Mouse (Mus musculus): ENCODE measurements around the gene Pnkp.
A peak's percentile ranks its signal among the peaks of the same experiment; 100 is the strongest.

Pnkp gene

DNA sequence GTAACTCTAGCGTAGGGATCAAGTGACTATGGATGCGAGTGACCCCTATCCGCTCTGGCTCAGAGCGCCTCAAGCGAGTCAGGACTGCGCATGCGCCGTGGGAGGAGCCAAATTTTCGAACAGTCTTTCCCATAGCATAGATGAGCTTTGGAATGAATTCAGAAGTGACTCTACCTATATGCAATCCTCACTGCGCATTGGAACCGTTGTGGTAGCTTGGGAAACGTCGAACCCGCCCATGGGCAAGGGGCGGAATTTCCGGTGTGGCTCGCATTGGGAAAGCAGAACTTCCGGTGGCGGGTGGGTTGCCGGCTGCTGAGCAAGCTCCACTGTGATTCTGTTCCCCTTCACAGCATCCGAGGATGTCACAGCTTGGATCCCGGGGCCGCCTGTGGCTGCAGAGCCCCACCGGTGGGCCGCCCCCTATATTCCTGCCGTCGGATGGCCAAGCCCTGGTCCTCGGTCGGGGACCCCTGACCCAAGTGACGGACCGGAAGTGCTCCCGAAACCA lies at the start of gene Pnkp:
Gene Pnkp, plus strand, starts transcription at position 98 of the 511 bp plus-strand sequence.
- DNase-seq = peak; percentile 92

- DNase-seq = no peak
These were observed 48.0 kb upstream of the Pnkp start for GRCm38 (mm10) chr7:44808927-44809326.

DNA sequence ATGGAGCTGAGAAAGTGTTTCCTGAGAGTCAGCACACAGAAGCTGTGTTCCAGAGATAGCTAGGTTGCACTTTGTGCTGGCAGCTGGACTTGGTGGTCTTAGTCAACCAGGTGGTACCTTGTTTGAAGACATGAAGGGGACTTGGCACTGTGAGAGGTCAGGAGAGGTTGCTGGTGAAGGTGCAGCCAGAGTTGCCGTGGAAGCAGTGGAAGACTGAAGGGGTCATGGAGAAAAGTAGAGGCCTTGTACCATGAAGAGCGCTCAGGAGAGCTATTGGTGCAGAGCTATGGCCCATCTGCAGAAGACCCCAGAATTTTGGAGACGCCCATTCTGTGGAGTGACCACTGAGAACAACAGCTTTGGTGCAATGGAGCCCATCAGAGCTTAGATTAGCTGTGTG lies 47.5 kb upstream of the Pnkp start:
- no peak for DNase-seq

DNA sequence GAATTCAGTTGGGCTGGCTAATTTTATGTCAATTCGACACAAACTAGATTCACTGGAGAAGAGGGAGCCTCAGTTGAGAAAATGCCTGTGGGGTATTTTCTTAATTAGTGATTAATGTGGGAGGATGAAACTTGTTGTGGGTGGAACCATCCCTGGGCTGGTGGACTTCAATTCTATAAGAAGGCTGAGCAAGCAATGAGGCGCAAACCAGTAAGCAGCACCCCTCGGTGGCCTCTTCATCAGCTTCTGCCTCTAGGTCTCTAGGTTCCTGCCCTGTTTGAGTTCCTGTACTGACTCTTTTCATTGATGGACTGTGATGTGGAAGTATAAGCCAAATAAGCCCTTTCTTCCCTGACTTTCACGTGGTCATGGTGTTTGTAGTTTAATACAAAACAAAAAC lies 46.6 kb upstream of the Pnkp start:
- no peak for DNase-seq

- no peak for DNase-seq
These were observed 46.0 kb upstream of the Pnkp start for GRCm38 (mm10) chr7:44810819-44811557.

- DNase-seq = no peak
These were observed 44.2 kb upstream of the Pnkp start for GRCm38 (mm10) chr7:44812651-44813325.

DNA sequence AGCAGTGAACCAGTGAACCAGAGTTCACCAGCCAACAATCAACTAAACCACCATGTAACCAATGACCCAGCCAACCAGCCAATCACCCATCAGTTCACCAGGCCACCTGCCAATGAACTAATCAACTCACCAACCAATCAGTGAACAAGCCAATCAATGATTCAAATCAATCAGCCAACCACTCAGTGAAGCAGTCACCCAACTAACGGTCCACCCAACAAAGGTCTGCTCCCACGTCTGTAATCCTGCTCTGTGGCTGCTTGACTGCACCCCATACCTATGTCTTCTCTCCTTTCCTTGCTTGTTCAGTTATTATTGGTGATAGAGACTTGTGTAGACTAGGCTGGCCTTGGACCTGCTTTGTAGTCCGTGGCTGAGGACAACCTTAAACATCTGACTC lies 43.0 kb upstream of the Pnkp start:
- DNase-seq = no peak

DNA sequence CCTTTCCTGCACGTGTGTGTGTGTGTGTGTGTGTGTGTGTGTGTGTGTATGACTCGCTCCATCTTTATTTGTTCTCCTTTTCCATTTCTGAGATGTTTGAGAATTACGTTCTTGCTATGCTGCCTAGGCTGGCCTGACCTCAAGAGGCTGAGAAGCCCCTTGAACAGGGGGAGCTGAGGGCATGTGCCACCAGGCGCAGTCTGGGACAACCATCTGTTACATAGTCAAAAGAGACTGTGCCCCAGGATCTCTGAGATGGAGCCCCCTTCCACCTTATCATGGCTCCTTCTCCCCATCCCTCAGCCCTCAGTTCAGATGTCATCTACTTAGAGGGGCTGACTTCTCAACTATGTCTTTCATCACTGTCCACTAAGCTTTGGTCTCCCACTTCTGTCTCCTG lies 42.5 kb upstream of the Pnkp start:
- DNase-seq = no peak

DNA sequence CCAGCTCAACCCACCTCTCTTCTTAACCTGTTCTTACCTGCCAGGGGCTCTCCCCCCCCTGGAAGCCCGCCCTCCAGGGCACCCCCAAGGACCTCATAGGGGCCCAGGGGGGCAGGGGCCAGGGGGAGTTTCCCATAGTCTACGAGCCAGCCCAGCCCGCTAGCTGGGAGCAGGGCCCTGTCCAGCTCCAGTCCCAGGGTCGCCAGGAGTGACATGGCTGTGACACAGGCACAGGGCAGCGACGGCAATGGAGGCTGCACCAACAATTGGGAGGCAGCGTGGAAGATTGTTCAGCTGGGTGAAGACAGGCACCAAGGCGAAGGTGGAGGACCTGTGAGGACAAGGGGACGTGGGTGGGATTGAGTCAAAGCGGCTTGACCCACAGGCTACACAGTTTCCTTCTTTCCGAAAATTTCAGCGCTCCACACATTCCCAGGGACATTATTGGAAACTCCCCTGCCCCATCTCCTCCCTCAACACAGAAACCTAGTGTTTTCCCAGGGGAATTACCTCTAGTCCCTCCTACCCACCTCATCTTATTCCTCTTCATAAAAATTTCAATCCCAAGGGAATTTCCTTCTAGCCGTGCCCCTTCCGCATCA lies 41.9 kb upstream of the Pnkp start:
- DNase-seq = no peak

DNA sequence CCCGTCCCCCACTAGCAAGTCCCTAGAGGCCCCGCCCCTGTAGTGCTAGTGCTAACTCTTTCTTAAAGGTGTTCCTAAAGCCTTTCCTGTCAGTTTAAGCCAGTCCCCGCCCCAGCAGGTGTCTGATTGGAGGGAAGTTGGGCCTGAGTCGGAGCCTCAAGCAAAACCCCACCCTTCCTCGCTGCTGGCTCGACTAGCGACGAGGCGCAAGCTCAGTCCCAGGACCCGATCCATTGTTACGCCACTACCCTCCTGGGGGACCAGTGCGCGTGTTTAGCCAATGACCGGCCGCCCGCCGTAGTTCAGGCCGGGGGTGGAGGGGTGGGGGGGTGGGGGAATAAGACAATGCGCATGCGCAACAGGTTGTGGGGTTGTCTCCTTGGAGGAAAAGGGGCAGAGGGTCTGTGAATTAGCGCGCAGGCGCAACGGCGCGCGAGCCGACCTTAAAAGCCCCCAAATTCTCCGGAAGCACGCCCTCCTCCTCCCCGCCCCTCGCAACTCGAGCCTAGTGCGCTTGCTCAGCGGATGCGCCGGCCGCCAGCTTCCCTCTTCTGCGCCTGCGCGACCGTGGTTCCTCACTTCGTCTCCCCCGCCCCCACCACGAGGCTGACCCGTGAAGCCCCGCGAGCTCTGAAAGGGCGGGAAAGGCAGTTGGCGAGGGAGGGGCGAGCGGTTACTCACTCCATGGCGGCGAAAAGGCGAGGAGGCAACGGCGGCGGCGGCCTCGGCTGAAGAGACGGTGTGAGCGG lies 41.0 kb upstream of the Pnkp start, which contains the start of the genes Nup62 and Il4i1:
Gene Nup62, plus strand, starts transcription at position 368 of the 749 bp plus-strand sequence.
Gene Il4i1, plus strand, starts transcription at position 667 of the 749 bp plus-strand sequence.
- peak; percentile 98 for DNase-seq

GRCm38 (mm10) chr7:44816470-44817021 lies 40.4 kb upstream of the Pnkp start, which contains the start of gene Atf5:
Atf5 (minus strand) TSS chr7:44816658.
- no peak for DNase-seq

GRCm38 (mm10) chr7:44817441-44817840 lies 39.5 kb upstream of the Pnkp start:
- DNase-seq = no peak

- DNase-seq = no peak
These were observed 38.8 kb upstream of the Pnkp start for GRCm38 (mm10) chr7:44818164-44818563.

DNA sequence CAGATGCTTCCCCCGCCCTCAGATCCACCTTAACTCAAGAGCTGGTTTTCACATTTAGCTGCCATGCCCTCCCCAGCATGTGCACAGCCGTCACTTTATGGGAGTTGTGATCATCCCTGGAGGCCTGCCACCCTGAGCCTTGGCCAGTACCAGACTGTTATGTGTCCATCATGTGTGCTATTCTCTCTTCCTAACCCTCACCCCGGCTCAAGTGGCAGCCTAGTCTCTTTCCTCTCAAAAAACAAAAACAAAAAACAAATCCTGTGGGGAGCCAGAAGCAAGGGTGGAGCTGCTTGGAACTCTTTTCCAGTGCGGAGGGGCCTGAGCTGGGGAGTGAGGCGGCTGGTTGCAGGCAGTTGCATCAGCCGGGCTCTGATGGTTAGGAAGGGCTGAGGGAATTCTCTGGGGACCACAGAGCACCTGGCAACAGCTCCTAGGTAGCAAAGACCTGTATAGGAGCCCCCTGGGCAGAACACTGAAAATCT lies 38.1 kb upstream of the Pnkp start:
- DNase-seq = no peak

- no peak for DNase-seq
These were observed 37.5 kb upstream of the Pnkp start for GRCm38 (mm10) chr7:44819391-44819790.

DNA sequence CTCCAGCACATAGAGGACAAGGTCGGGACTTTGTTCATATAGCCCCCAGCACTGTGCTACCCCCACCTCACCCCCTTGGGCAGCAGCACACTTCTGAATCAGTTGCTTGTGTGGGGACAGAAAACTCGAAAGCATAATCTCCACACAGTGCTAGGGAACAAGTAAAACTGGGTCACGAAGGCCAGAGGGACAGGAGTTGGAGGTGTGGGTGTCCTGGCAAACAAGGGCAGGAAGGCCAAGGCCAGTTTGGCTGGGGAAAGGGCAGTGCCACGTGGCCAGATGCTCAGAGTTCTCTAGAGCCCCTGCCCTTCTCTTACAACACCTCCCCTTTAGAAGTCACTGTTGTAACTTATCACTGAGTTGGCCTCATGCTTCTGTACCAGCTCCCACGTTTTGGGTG lies 37.1 kb upstream of the Pnkp start:
- no peak for DNase-seq

DNA sequence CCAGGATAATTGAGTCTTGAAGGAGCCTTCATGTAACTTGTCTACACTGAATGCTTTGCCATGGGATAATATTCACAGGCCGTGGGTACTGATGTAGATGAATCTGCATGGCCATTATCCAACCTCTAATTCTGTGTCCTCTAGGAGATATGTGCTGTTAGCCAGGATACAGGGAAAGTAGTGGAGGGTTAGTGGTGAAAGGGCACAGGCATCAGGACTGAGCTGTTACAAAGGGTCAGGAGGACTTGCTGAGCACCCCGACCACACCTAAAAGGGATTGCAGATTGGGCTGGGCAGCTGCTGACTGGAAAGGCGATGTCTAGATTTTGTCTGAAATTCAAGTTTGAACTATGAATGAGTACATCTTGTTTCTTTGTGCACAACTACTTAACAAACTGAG lies 36.4 kb upstream of the Pnkp start:
- no peak for DNase-seq

DNA sequence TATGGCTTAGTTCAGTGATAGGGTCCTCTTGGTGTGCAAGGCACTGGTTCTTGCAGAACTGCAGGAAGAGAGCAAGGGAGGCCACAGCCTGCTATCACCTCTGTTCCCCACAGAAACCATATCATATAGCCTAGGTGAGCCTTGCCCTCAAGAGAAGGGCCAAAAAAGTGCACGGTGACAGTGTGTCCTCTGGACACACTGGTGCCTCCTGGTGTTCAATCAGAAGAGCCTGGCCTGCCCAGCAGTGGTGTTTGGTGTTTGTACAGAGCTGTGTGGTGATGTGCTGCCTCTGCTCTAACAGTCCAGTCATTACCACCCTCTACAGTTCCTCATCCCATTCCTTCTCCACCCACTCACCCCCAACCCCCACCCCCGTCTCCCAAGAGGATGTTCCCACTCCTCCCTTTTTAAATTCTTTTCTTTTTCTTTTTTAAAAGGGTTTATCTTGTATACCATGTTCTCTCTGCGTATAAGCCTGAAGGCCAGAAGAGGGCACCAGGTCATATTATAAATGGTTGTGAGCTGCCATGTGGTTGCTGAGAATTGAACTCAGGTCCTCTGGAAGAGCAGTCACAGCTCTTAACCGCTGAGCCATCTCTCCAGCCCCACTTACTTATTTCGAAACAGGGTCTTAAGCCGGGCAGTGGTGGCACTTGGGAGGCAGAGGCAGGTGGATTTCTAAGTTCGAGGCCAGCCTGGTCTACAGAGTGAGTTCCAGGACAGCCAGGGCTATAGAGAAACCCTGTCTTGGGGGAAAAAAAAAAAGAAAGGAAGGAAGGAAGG lies 35.1 kb upstream of the Pnkp start:
- DNase-seq = peak; percentile 2

GRCm38 (mm10) chr7:44823409-44823808 lies 33.5 kb upstream of the Pnkp start:
- DNase-seq = no peak

GRCm38 (mm10) chr7:44824872-44825271 lies 32.1 kb upstream of the Pnkp start:
- peak; percentile 67 for DNase-seq

DNA sequence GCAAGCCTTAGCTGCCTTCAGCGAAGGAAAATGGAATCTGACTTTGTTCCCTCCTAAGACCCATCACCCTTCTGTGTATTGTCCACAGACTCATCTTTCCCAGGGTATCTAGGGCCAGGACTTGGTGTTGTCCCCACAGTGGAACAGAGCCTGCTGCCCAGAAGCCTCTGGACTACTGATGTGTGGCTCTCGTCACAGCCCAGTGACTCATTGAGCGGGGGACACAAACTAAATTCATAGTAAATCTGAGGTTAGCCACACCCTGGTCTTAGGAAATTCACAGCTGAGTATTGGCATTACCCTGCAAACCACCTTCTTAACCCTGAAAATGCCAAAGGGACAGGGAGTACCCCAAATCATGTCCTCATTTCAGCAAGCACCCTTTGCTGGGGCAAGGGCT lies 30.2 kb upstream of the Pnkp start:
- DNase-seq = no peak

DNA sequence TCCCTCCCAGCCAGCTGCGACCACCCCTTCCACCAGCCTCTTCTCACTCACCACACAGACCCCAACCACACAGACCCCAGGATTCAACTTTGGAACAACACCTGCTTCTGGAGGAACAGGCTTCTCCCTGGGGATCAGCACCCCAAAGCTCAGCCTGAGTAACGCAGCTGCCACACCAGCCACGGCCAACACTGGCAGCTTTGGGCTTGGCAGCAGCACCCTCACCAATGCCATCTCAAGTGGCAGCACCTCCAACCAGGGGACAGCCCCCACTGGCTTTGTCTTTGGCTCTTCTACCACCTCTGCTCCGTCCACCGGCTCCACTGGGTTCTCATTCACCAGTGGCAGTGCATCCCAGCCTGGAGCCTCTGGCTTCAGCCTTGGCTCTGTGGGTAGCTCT lies 28.2 kb upstream of the Pnkp start:
- no peak for DNase-seq

All from right cerebral cortex, postnatal 25 days (tissue).